Mouse (Mus musculus): Measurements from ENCODE around the gene Ndufc2. TPM values are rescaled to one million over a fixed set of nuclear protein-coding genes. Genes with fewer than 3 reads are reported as not detected.

Ndufc2 gene
- 100 to 1,000 TPM; 521 to 565 TPM for total RNA-seq (2021)

- intact Hi-C loops (cut with DNase I): loop anchor here (2.0 kb wide), 1 partner anchor 17 kb away; the partner anchor contains the start of gene Thrsp
- DNase-seq (ENCODE audit: low spot score): peak; percentile 40
These were observed at the start of gene Ndufc2 for GRCm38 (mm10) chr7:97399960-97400715. TSS of gene Ndufc2 (plus strand) at chr7:97400003.

GRCm38 (mm10) chr7:97350891-97351290 is 48.9 kb upstream of the Ndufc2 start:
- DNase-seq (ENCODE audit: low spot score): no peak
- intact Hi-C loops (cut with DNase I): no loop called here

GRCm38 (mm10) chr7:97351792-97352513 is 47.9 kb upstream of the Ndufc2 start:
- intact Hi-C loops (cut with DNase I): no loop called here
- DNase-seq (ENCODE audit: low spot score): no peak

- no peak for DNase-seq (ENCODE audit: low spot score)
- intact Hi-C loops (cut with DNase I): no loop called here
These were observed 46.4 kb upstream of the Ndufc2 start for GRCm38 (mm10) chr7:97353356-97353755.

GRCm38 (mm10) chr7:97355068-97355841 is 44.5 kb upstream of the Ndufc2 start:
- DNase-seq (ENCODE audit: low spot score): peak; percentile 16
- intact Hi-C loops (cut with DNase I): no loop called here

GRCm38 (mm10) chr7:97356253-97356652 is 43.5 kb upstream of the Ndufc2 start:
- DNase-seq (ENCODE audit: low spot score): no peak
- intact Hi-C loops (cut with DNase I): no loop called here

- intact Hi-C loops (cut with DNase I): no loop called here
- DNase-seq (ENCODE audit: low spot score): peak; percentile 60
These were observed 42.9 kb upstream of the Ndufc2 start for GRCm38 (mm10) chr7:97356875-97357276.

GRCm38 (mm10) chr7:97357840-97358239 is 42.0 kb upstream of the Ndufc2 start:
- intact Hi-C loops (cut with DNase I): no loop called here
- no peak for DNase-seq (ENCODE audit: low spot score)

- intact Hi-C loops (cut with DNase I): no loop called here
These were observed 41.5 kb upstream of the Ndufc2 start for GRCm38 (mm10) chr7:97358347-97358746.

GRCm38 (mm10) chr7:97360166-97360565 is 39.6 kb upstream of the Ndufc2 start:
- DNase-seq (ENCODE audit: low spot score): no peak
- intact Hi-C loops (cut with DNase I): no loop called here

More at GRCm38 (mm10) chr7:97358347-97358746, 41.5 kb upstream of the Ndufc2 start:
- DNase-seq (ENCODE audit: low spot score): no peak

GRCm38 (mm10) chr7:97360955-97361354 is 38.8 kb upstream of the Ndufc2 start:
- intact Hi-C loops (cut with DNase I): no loop called here
- no peak for DNase-seq (ENCODE audit: low spot score)

- intact Hi-C loops (cut with DNase I): no loop called here
These were observed 38.3 kb upstream of the Ndufc2 start for GRCm38 (mm10) chr7:97361467-97361866.

GRCm38 (mm10) chr7:97365887-97366286 is 33.9 kb upstream of the Ndufc2 start:
- intact Hi-C loops (cut with DNase I): no loop called here
- DNase-seq (ENCODE audit: low spot score): no peak

More at GRCm38 (mm10) chr7:97361467-97361866, 38.3 kb upstream of the Ndufc2 start:
- no peak for DNase-seq (ENCODE audit: low spot score)

GRCm38 (mm10) chr7:97375101-97375500 is 24.7 kb upstream of the Ndufc2 start:
- DNase-seq (ENCODE audit: low spot score): no peak
- intact Hi-C loops (cut with DNase I): no loop called here

GRCm38 (mm10) chr7:97375906-97376305 is 23.9 kb upstream of the Ndufc2 start:
- intact Hi-C loops (cut with DNase I): no loop called here
- DNase-seq (ENCODE audit: low spot score): no peak

GRCm38 (mm10) chr7:97379304-97379703 is 20.5 kb upstream of the Ndufc2 start:
- no peak for DNase-seq (ENCODE audit: low spot score)
- intact Hi-C loops (cut with DNase I): no loop called here

- intact Hi-C loops (cut with DNase I): no loop called here
These were observed 19.2 kb upstream of the Ndufc2 start for GRCm38 (mm10) chr7:97380500-97381123.

GRCm38 (mm10) chr7:97382661-97383060 is 17.1 kb upstream of the Ndufc2 start:
- intact Hi-C loops (cut with DNase I): no loop called here
- DNase-seq (ENCODE audit: low spot score): no peak

More at GRCm38 (mm10) chr7:97380500-97381123, 19.2 kb upstream of the Ndufc2 start:
- no peak for DNase-seq (ENCODE audit: low spot score)

GRCm38 (mm10) chr7:97383496-97384132 is 16.2 kb upstream of the Ndufc2 start:
- intact Hi-C loops (cut with DNase I): no loop called here
- no peak for DNase-seq (ENCODE audit: low spot score)
